Mouse (Mus musculus) midbrain, embryonic 16.5 days (tissue): ENCODE measurements around the gene Prl2a1. TPM values are rescaled to one million over a fixed set of nuclear protein-coding genes. Genes with fewer than 3 reads are reported as not detected.
"Not testable (repeated sequence)": the region's sequence is repeated elsewhere in the genome, so short reads cannot be mapped to it uniquely, and the experiment has no call there.

ENCODE experiments used
- ATAC-seq: fragments of 200-750 bp; cut with Nextera tagmentation; 2 replicates; pipeline ENCODE4 v1.8.0; 2017; ENCODE audit warnings: moderate TSS enrichment
- H3K27ac ChIP-seq: fragments of 300-500 bp; sonication (generic); 2 replicates; pipeline ENCODE4 v1.5.1; 2014; ENCODE audit warnings: mild to moderate bottlenecking, low read length, mixed read lengths
- H3K27me3 ChIP-seq: fragments of 300-500 bp; sonication (generic); 2 replicates; pipeline ENCODE4 v1.6.1; 2014; ENCODE audit warnings: low read depth, low read length, mixed read lengths; ENCODE audit not compliant: control insufficient read depth, insufficient read depth
- H3K36me3 ChIP-seq: fragments of 300-500 bp; sonication (generic); 2 replicates; pipeline ENCODE4 v1.6.1; 2014; ENCODE audit warnings: mild to moderate bottlenecking, low read length, moderate library complexity, mixed read lengths; ENCODE audit not compliant: control insufficient read depth, insufficient read depth
- H3K4me1 ChIP-seq: fragments of 300-500 bp; sonication (generic); 2 replicates; pipeline ENCODE4 v1.6.1; 2014; ENCODE audit warnings: mild to moderate bottlenecking, low read length, mixed read lengths; ENCODE audit not compliant: control insufficient read depth, insufficient read depth
- H3K4me2 ChIP-seq: fragments of 300-500 bp; sonication (generic); 2 replicates; pipeline ENCODE4 v1.6.1; 2014; ENCODE audit warnings: mild to moderate bottlenecking, low read length, mixed read lengths
- H3K4me3 ChIP-seq: fragments of 300-500 bp; sonication (generic); 2 replicates; pipeline ENCODE4 v1.5.1; 2014; ENCODE audit warnings: low read depth, mild to moderate bottlenecking, low read length, moderate library complexity, mixed read lengths
- H3K9ac ChIP-seq: fragments of 300-500 bp; sonication (generic); 2 replicates; pipeline ENCODE4 v1.6.1; 2014; ENCODE audit warnings: low read depth, low read length, mixed read lengths
- H3K9me3 ChIP-seq: fragments of 300-500 bp; sonication (generic); replicated peaks from 2 replicates; pipeline ENCODE4 v1.6.1; 2014; ENCODE audit warnings: mild to moderate bottlenecking, low read length, mixed read lengths; ENCODE audit not compliant: control insufficient read depth, poor library complexity, severe bottlenecking
- WGBS: fragments of 180-500 bp; shearing (Covaris S2); extraction: QIAGEN DNeasy Blood & Tissue Kit; methylation state at CpG from one replicate; pipeline ENCODE4 v1.1.7; 2014; 5-methylcytosine and 5-hydroxymethylcytosine counted together
- polyA plus RNA-seq: library from polyadenylated mRNA; unstranded; fragments of >200 nt; fragmentation: Nextera tagmentation; extraction: Ambion mirVana; gene quantifications from 2 replicates; pipeline ENCODE4 v1.2.1, GENCODE M21; 2015

The Prl2a1 gene
- polyA plus RNA-seq: not detected in 2 replicates

DNA sequence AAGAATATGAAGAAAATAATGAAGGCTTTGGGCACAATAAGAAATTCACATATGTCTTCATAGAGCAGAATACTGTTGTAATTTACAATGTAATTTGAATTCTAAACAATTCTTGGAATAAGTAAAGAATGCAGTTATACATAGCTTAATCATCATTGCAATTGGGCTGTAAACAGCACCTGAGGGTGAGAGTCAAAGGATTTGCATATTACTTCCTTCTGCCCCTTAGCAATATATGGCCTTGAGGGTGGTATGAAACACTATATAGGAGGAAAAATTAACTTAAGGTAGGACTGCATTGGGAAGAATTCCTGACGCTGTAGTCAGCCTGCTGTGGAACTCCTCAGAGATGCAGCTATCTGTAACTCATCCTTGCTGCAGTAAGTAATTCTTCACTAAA is at the start of gene Prl2a1:
Prl2a1 (plus strand) TSS at position 301 of the 400 bp plus-strand sequence.
- Histone ChIP-seq H3K27ac (no peak within 1 kb of the TSS), H3K4me2 (no peak within 1 kb of the TSS), H3K27me3 (no peaks in the 10 kb centered on the region), H3K4me3 (no peak within 1 kb of the TSS), H3K36me3 (no peaks in the 10 kb centered on the region), H3K9ac (no peak within 1 kb of the TSS), H3K4me1 (no peaks in the 10 kb centered on the region), H3K9me3 (no peaks in the 10 kb centered on the region)
- whole genome bisulfite sequencing: 72% methylated on average over 1 of the region's 1 CpGs
- ATAC-seq: no peak

- H3K36me3 ChIP-seq: not testable (repeated sequence)
- WGBS: 98% methylated on average over 2 of the region's 3 CpGs
Measured at GRCm38 (mm10) chr13:27780704-27781103, 20.8 kb upstream of the Prl2a1 start, which contains the start of gene Prl7c1. Gene Prl7c1 (minus strand): TSS chr13:27780804.

GRCm38 (mm10) chr13:27799303-27799702 is 2.2 kb upstream of the Prl2a1 start:
- Histone ChIP-seq H3K4me3 (no peak overlapping the region), H3K27ac (no peak overlapping the region), H3K27me3 (no peaks in the 10 kb centered on the region), H3K9me3 (no peaks in the 10 kb centered on the region), H3K4me2 (no peak overlapping the region), H3K9ac (no peak overlapping the region), H3K4me1 (no peaks in the 10 kb centered on the region), H3K36me3 (no peaks in the 10 kb centered on the region)
- ATAC-seq: no peak
- WGBS: 92% methylated on average over 4 of the region's 4 CpGs

More at GRCm38 (mm10) chr13:27780704-27781103, 20.8 kb upstream of the Prl2a1 start, which contains the start of gene Prl7c1:
- H3K4me3 ChIP-seq, ATAC-seq, H3K9me3 ChIP-seq, H3K27ac ChIP-seq, H3K4me1 ChIP-seq, H3K9ac ChIP-seq, H3K27me3 ChIP-seq, H3K4me2 ChIP-seq: not testable (repeated sequence)

DNA sequence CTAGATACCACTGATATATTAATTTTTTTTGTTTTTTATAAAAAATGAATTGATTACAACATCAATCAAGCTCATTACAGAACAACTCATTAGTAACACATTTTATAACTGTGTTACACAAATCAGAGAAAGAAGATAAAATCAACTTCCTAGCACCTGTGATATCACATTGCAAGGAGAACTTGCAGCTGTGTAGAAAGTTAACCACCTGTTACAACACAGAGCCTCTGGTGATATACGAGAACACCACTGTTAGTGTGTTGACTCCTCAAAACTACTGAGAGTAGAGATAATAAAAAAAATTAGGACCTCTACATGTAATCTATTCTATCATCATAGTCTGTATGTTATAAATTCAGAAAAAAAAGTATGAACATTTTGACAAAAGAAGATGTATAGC is 1.3 kb downstream of the Prl2a1 start:
- H3K36me3 ChIP-seq: no peaks in the 10 kb centered on the region
- WGBS: 86% methylated on average over 1 of the region's 1 CpGs
- no peak overlapping the region for H3K4me2 ChIP-seq

DNA sequence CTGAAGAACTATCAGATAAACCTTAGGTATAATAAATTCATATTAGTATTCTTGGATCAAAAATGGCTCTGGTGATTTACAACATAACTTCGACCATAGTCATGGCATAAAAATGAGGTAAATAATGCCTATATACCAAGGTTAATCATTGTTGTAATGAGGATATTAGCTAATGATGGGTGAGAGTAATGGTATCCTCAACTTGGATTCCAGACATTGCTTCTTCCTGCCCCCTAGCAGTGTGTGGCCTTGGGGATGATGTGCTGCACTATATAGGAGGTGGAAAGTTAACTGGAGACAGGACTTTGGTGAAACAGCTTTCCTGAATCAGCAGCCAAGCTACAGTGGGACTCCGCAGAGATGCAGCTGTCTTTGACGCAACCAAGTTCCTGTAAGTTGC is 47.6 kb downstream of the Prl2a1 start, which contains the start of gene Prl2c1:
Prl2c1 (plus strand) TSS at position 301 of the 400 bp plus-strand sequence.
- no peaks in the 10 kb centered on the region for H3K4me1 ChIP-seq
- WGBS: 94% methylated on average over 3 of the region's 3 CpGs
- no peak for ATAC-seq
- no peaks in the 10 kb centered on the region for H3K27me3 ChIP-seq
- no peaks in the 10 kb centered on the region for H3K36me3 ChIP-seq
- H3K4me2 ChIP-seq: no peak within 1 kb of the TSS
- no peak within 1 kb of the TSS for H3K9ac ChIP-seq
- no peak within 1 kb of the TSS for H3K27ac ChIP-seq
- H3K4me3 ChIP-seq: no peak within 1 kb of the TSS
- no peaks in the 10 kb centered on the region for H3K9me3 ChIP-seq

More for the DNA sequence above, 1.3 kb downstream of the Prl2a1 start:
- H3K9ac ChIP-seq: no peak overlapping the region
- no peaks in the 10 kb centered on the region for H3K4me1 ChIP-seq
- H3K9me3 ChIP-seq: no peaks in the 10 kb centered on the region
- no peak overlapping the region for H3K27ac ChIP-seq
- no peak for ATAC-seq
- H3K4me3 ChIP-seq: no peak overlapping the region
- no peaks in the 10 kb centered on the region for H3K27me3 ChIP-seq

Other genes starting within 250 kb of the Prl2a1 start
- gene Prl8a9, start 237.0 kb upstream of the Prl2a1 start, polyA plus RNA-seq: not detected in 2 replicates
- not detected in 2 replicates for gene Prl8a1, start 219.5 kb upstream of the Prl2a1 start, polyA plus RNA-seq
- gene Prl7b1, start 191.1 kb upstream of the Prl2a1 start, polyA plus RNA-seq: not detected in 2 replicates
- not detected in 2 replicates for gene Prl7a1, start 159.2 kb upstream of the Prl2a1 start, polyA plus RNA-seq
- gene Prl7a2, start 133.6 kb upstream of the Prl2a1 start, polyA plus RNA-seq: not detected in 2 replicates
- not detected in 2 replicates for gene Prl7d1, start 84.9 kb upstream of the Prl2a1 start, polyA plus RNA-seq
- gene Prl7c1, start 20.9 kb upstream of the Prl2a1 start, polyA plus RNA-seq: not detected in 2 replicates
- not detected in 2 replicates for gene Prl2c1, start 47.7 kb downstream of the Prl2a1 start, polyA plus RNA-seq
- not detected in 2 replicates for gene Prl4a1, start 214.6 kb downstream of the Prl2a1 start, polyA plus RNA-seq